Mouse (Mus musculus): ENCODE measurements around the gene Rap1gap. TPM values are rescaled to one million over a fixed set of nuclear protein-coding genes. Genes with fewer than 3 reads are reported as not detected.

The Rap1gap gene
- total RNA-seq, 2 experiments from 2014 or later = 2.3 TPM; not detected in 1

DNA sequence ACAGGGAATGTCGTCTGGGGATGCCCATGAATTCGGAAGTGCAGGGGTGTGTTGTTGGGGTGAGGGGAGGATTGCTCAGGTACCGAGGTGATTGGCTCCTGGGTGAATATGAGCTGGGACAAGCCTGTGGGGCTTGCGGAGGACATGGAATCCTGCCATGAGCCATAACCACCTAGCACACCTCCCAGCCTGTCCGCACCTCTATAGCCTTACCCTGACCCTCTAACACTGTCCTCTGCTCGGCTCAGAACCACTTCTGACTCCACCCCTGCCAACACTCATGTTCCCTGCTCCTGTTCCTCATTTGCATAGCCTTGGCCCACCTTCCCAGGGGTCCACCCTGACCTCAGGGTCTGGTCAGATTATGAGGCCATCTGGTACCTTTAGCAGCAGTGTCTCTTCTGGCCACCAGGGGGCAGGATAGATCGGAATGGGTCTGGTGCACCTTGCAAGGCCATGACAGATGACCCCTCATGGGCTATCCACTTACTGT is 18.5 kb downstream of the Rap1gap start:
- ATAC-seq (replicated peaks; ENCODE audit: low FRiP score, low TSS enrichment, poor library complexity, severe bottlenecking) = peak; percentile 56

GRCm38 (mm10) chr4:137684830-137685343 is 20.4 kb downstream of the Rap1gap start:
- no peak for ATAC-seq (replicated peaks; ENCODE audit: low FRiP score, low TSS enrichment, poor library complexity, severe bottlenecking)

DNA sequence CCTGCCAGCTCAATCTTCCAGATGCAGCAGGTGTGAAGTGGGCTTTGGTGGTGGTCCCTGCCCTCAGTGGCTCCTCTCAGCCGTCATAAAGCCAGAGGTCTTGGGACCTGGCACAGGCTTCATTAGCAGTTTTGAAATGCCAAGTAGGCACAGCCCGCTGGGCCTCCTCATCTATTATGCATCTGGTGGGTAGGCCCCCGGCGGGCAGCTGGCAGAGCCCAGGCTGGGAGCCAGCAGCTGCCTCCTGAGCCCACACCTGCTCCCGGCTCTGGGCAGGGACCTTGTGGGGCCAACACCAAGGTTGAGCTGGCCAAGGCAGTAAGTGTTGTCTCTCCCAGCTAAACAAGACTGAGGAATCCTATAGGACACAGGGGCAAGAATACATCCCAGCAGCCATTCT is 21.8 kb downstream of the Rap1gap start:
- ATAC-seq (replicated peaks; ENCODE audit: low FRiP score, low TSS enrichment, poor library complexity, severe bottlenecking) = no peak

DNA sequence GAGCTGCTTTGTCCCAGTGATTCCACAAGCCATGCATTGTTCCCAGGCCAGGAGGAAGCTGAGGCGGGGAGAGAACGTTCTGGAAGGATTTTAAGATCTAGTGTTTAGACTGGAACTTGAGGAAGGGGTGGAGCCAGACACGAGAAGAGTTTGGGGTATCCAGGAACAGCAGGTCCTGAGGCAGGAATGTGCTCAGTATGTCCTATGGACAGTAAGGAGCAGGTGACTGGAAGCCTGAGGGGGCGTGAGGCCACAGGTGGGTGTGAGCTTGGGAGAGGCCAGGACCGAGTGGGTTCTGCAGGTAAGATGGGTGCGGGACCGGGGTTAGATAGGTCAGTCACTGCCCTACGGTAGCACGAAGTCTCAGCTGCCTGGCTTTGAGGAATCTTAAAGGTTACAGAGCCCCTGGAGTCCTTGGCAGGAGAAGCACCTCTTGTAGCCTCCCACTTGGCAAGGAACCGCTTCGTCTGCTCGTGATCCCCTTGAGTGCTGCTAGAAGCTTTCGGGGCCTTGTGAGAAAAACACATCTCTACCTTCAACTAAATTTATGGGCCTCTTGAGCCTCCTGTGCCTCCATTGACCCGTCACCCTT is 22.8 kb downstream of the Rap1gap start:
- no peak for ATAC-seq (replicated peaks; ENCODE audit: low FRiP score, low TSS enrichment, poor library complexity, severe bottlenecking)

- ATAC-seq (replicated peaks; ENCODE audit: low FRiP score, low TSS enrichment, poor library complexity, severe bottlenecking) = no peak
These were observed 27.8 kb downstream of the Rap1gap start for GRCm38 (mm10) chr4:137692107-137692902.

DNA sequence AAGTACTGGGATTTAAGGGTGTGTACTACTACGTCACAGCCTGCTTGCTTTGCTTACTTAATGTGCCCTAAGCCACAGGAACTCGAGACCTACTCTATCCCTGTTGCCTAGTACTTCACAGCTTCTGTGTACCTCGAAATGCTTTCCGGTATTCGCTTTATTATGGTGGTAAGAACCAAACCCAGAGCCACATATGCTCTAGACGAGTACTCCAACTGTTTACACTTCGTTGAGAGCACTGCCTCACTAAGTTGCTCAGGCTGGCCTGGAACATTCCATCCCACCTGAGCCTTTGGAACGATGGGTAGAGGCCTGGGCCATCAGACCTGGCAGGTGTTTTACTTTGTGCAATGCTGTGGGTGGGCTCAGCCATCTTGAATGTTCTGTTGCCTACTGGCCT is 30.8 kb downstream of the Rap1gap start:
- no peak for ATAC-seq (replicated peaks; ENCODE audit: low FRiP score, low TSS enrichment, poor library complexity, severe bottlenecking)

DNA sequence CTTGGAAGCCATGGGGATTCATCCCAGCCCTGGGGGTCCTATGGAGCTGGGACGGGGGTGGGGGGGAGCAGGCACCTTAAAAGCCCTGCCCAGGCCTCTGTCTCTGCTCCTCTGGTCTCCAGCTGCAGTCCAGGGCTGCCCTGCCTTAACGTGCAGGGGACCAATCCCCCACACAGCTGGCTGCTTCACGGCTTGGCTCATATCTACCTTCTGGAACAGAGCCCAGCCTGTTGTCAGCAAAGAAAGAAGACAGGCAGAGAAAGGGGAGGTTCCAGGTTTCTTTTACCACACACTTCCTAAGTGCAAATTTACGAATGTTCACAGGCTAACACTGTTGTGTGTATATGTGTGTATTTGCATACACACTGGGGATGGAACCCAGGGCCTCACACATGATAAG is 31.4 kb downstream of the Rap1gap start:
- no peak; the same call in 1 of the 2 replicates for ATAC-seq (replicated peaks; ENCODE audit: low FRiP score, low TSS enrichment, poor library complexity, severe bottlenecking)

GRCm38 (mm10) chr4:137697156-137697885 is 32.8 kb downstream of the Rap1gap start:
- no peak for ATAC-seq (replicated peaks; ENCODE audit: low FRiP score, low TSS enrichment, poor library complexity, severe bottlenecking)

GRCm38 (mm10) chr4:137698076-137698985 is 33.8 kb downstream of the Rap1gap start:
- ATAC-seq (replicated peaks; ENCODE audit: low FRiP score, low TSS enrichment, poor library complexity, severe bottlenecking) = no peak

GRCm38 (mm10) chr4:137699264-137700211 is 35.0 kb downstream of the Rap1gap start:
- no peak for ATAC-seq (replicated peaks; ENCODE audit: low FRiP score, low TSS enrichment, poor library complexity, severe bottlenecking)

GRCm38 (mm10) chr4:137700960-137701359 is 36.4 kb downstream of the Rap1gap start:
- ATAC-seq (replicated peaks; ENCODE audit: low FRiP score, low TSS enrichment, poor library complexity, severe bottlenecking) = no peak

DNA sequence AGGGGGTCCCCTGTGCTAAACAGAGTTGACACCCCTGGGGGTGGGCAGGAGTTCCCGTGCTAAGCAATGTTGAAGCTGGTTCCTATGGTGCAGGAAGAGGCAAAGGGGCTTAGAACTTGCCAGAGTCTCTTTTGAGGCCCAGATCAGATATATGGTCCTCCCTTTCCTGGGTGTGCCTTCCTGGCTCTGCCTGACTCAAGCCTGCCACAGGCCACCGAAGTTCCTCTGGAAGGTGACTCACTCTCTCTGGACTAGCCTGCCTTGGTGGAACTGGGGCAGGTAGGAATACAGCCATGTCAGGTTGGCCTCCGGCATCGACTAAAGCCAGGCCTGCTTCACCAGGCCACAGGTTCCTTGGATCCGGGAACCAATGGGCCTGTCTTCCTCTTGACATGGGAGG is 38.6 kb downstream of the Rap1gap start:
- no peak for ATAC-seq (replicated peaks; ENCODE audit: low FRiP score, low TSS enrichment, poor library complexity, severe bottlenecking)

DNA sequence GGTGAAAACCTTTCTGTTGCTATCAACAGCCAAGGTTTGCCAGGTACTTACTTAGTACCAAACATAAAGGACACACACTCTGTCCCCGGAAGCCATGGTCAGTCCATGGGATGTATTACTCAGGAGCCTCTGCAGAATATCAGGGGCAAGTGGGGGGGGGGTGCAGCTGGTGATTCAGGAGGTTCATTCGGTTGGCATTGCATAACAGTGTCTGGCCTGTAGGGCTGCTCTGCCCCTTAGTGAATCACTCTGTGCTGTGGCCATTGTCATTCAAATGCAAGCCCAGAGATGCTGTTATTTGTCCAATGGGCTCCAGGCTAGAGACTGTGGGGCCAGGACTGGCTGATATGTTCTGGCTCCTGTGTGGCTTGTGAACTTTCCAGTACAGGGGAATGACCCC is 40.0 kb downstream of the Rap1gap start:
- no peak for ATAC-seq (replicated peaks; ENCODE audit: low FRiP score, low TSS enrichment, poor library complexity, severe bottlenecking)

- no peak for ATAC-seq (replicated peaks; ENCODE audit: low FRiP score, low TSS enrichment, poor library complexity, severe bottlenecking)
These were observed 40.9 kb downstream of the Rap1gap start for GRCm38 (mm10) chr4:137705379-137705778.

- no peak for ATAC-seq (replicated peaks; ENCODE audit: low FRiP score, low TSS enrichment, poor library complexity, severe bottlenecking)
These were observed 42.0 kb downstream of the Rap1gap start for GRCm38 (mm10) chr4:137706510-137706909.

DNA sequence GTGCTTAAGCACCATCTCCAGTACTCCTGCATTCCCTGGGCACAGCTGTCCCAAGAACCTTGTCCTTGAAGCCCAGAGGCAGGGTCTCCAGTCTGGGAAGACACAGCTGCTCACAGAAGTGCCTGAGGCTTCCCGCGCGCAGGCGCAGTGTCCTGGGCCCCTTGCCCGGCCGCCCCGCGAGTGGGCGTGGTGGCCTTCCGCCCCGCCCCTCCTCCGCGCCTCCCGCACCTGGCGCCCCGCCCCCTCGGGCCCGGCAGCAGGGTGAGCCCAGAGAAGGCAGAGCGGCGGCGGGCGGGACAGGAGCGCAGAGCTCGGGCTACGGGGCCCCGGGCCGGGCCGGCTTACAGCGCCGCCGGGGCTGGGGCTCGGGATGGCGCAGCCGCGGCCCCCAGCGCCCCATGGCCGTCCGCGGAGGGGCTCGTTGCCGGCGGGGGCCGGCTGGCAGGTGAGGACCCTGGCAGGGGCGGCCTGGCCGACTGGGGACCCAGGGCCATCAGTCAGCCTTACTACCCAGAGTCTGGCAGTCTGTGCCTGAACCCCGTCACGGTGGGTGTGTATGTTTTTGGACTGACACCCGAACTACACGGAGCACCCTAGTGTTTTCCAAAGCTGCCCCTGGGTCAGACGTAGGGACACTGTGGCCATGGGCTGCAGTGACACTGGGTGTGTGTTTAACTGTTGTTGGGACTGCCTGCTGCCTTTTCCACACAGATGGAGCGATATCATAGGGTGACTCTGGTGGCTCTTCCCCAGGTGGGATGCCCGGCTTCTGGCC is 42.9 kb downstream of the Rap1gap start:
- peak; percentile 79 for ATAC-seq (replicated peaks; ENCODE audit: low FRiP score, low TSS enrichment, poor library complexity, severe bottlenecking)

DNA sequence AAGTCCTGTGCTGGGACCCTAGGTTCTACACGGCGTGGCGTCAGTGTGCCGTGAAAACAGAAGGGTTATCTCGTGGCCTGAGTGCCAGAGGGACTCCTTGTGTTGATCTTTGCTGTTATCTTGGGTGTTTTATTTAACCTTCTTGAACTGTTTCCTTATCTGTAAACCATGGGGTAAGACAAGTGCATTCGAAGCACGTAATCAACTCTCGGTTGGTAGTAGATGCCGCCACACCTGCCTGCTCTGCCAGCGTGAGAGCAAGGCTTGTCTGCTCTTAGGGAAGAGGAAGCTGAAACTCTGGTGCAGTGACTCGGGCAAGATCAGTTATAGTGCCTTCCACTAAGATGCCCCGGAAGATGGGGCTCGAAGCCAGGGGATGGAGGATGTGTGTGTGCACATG is 48.4 kb downstream of the Rap1gap start:
- ATAC-seq (replicated peaks; ENCODE audit: low FRiP score, low TSS enrichment, poor library complexity, severe bottlenecking) = peak; percentile 51
